Comparison of ENCODE assay signal across 16 mouse cellular contexts in the genomic region with DNA sequence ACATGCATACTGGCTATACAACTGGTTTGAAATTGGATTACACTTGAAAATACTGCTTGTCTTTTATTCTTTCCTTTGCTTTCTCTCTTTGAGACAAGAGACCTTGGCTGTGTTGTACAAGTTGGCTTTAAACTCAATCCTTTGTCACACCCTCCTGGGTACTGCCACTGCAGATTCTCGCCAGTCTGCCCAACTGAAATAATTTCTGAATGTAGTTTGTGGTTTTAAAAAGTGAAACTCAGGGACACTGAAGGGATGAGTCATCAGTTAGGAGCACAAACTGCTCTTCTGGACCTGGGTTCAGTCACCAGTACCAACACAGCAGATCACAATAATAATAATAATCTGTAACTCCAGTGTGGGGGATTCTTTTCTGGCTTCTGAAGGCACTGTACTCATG. TPM values are rescaled to one million over a fixed set of nuclear protein-coding genes. Genes with fewer than 3 reads are reported as not detected.
DNase-seq lines count a peak whose midpoint lies in the region; ATAC-seq and TF ChIP-seq lines count a peak whose summit lies in the region.
"Had no signal": no experiment of that assay in that cellular context is flagged by ENCODE, and none has a peak within 500 bp of the region (broad histone marks: within the 10 kb centered on the region; RNA-seq: fewer than 3 reads in every experiment).

No protein-coding gene starts in this region.

- TF ChIP-seq RAD21 in MEL (IDR thresholded peaks at IDR 0.05; ENCODE audit: low read depth, low read length) = no peak

- no peak for TF ChIP-seq CTCF in MEL (IDR thresholded peaks at IDR 0.05 in 2 of 3, conservative IDR thresholded peaks at IDR 0.05 in 1 of 3; ENCODE audit: control insufficient read depth in 1 of 3, insufficient read depth in 1 of 3, low read depth in 2 of 3, low read length in 3 of 3, poor library complexity in 1 of 3, severe bottlenecking in 1 of 3)

- H3K4me2 ChIP-seq in heart, embryonic 15.5 days = no peak overlapping the region
- H3K4me2 ChIP-seq: lung, embryonic 14.5 days; neural tube, embryonic 13.5 days had no signal

- TF ChIP-seq POLR2A in MEL (IDR thresholded peaks at IDR 0.05; ENCODE audit: control insufficient read depth in 1 of 2, insufficient read depth in 1 of 2, low read depth in 1 of 2, low read length in 2 of 2, poor library complexity in 1 of 2) = no peak

- peaks cover 36% of the 10 kb centered on the region for H3K36me3 ChIP-seq in heart, embryonic 15.5 days
- peaks cover 33 to 34% of the 10 kb centered on the region in 2 experiments for H3K36me3 ChIP-seq in MEL (ENCODE audit: control insufficient read depth in 1 of 2, insufficient read depth in 2 of 2, low read length in 2 of 2)

- peaks cover 11% of the 10 kb centered on the region; the same call in 1 of the 2 replicates for H3K79me2 ChIP-seq in MEL (ENCODE audit: control insufficient read depth, insufficient read depth, low read length, poor library complexity)

- no peaks in the 10 kb centered on the region for H3K9me3 ChIP-seq in heart, embryonic 15.5 days (replicated peaks)
- H3K9me3 ChIP-seq in MEL (replicated peaks; ENCODE audit: insufficient read depth, low read length) = no peaks in the 10 kb centered on the region
- H3K9me3 ChIP-seq: neural tube, embryonic 13.5 days had no signal

- H3K4me3 ChIP-seq in heart, embryonic 15.5 days = no peak overlapping the region
- H3K4me3 ChIP-seq in MEL (ENCODE audit: control insufficient read depth in 1 of 2, insufficient read depth in 1 of 2, low read depth in 2 of 2, low read length in 2 of 2) = no peak overlapping the region
- H3K4me3 ChIP-seq: layer of hippocampus, adult 2 months; neural tube, embryonic 13.5 days had no signal

- H3K4me1 ChIP-seq in heart, embryonic 15.5 days (replicated peaks) = peaks cover 5% of the 10 kb centered on the region; the same call in 1 of the 2 replicates
- peaks cover 4 to 9% of the 10 kb centered on the region in 2 experiments; a peak in 3 of 4 replicates for H3K4me1 ChIP-seq in MEL (ENCODE audit: control insufficient read depth in 1 of 2, insufficient read depth in 2 of 2, low read length in 2 of 2)
- H3K4me1 ChIP-seq: neural tube, embryonic 13.5 days had no signal

- peak; percentile 14 for DNase-seq in adrenal gland, adult 8-10 months
- no peak for DNase-seq in adrenal gland, postnatal 4 days (ENCODE audit: low spot score in 2 of 2)
- DNase-seq in heart, adult 8-10 months (ENCODE audit: low spot score) = no peak
- peak; percentile 32 for DNase-seq in MEL (ENCODE audit: low read depth, low spot score)
- no peak for DNase-seq in left cerebral cortex, adult 18-20 months (ENCODE audit: low spot score in 2 of 2)
- DNase-seq in layer of hippocampus, adult 9-11 months = no peak
- DNase-seq: cerebellum, adult 9-11 months; lung, embryonic 14.5 days; right cerebral cortex, postnatal 25 days had no signal

- H3K9ac ChIP-seq in heart, embryonic 15.5 days = no peak overlapping the region
- no peak overlapping the region for H3K9ac ChIP-seq in MEL (ENCODE audit: control insufficient read depth, low read depth, low read length, poor library complexity, severe bottlenecking)
- H3K9ac ChIP-seq: lung, embryonic 14.5 days; neural tube, embryonic 13.5 days had no signal

- peak overlapping the region; percentile 37; the same call in 1 of the 2 replicates for H3K27ac ChIP-seq in heart, embryonic 15.5 days
- no peak overlapping the region for H3K27ac ChIP-seq in MEL (ENCODE audit: control insufficient read depth, low read depth, low read length)
- H3K27ac ChIP-seq: kidney, postnatal 0 days; layer of hippocampus, adult 2 months; neural tube, embryonic 13.5 days had no signal

- no peak for ATAC-seq in heart, embryonic 15.5 days (replicated peaks; ENCODE audit: insufficient number of reproducible peaks, insufficient read depth, low FRiP score, low read depth)
- ATAC-seq in hematopoietic stem cell, adult 5-6 weeks (replicated peaks in 1 of 2; ENCODE audit: insufficient read depth in 1 of 2, low FRiP score in 2 of 2, low TSS enrichment in 1 of 2, low read depth in 1 of 2, poor library complexity in 2 of 2, severe bottlenecking in 2 of 2) = peak; percentile 43 to 62
- ATAC-seq: forebrain, embryonic 14.5 days; intestine, embryonic 16.5 days had no signal

- TF ChIP-seq EP300 in MEL (IDR thresholded peaks at IDR 0.05; ENCODE audit: low read depth in 1 of 2, low read length in 2 of 2) = no peak

- 70% methylated on average over 1 of the region's 1 CpGs for WGBS in heart, embryonic 15.5 days

- no peaks in the 10 kb centered on the region for H3K27me3 ChIP-seq in heart, embryonic 15.5 days
- no peaks in the 10 kb centered on the region for H3K27me3 ChIP-seq in MEL (ENCODE audit: control insufficient read depth in 1 of 2, insufficient read depth in 2 of 2, low read length in 2 of 2)
- H3K27me3 ChIP-seq: neural tube, embryonic 13.5 days had no signal

TF ChIP-seq in MEL, 35 proteins besides CTCF, POLR2A, EP300 and RAD21:
- no peak for TF ChIP-seq MYC (IDR thresholded peaks at IDR 0.05; ENCODE audit: low read depth, low read length)
- TF ChIP-seq ZKSCAN1 (IDR thresholded peaks at IDR 0.05; ENCODE audit: low read depth, low read length) = no peak
- no peak for TF ChIP-seq MAX (IDR thresholded peaks at IDR 0.05; ENCODE audit: low read length)
- TF ChIP-seq RCOR1 (IDR thresholded peaks at IDR 0.05; ENCODE audit: low read depth, low read length) = no peak
- TF ChIP-seq POLR2AphosphoS5 (IDR thresholded peaks at IDR 0.05; ENCODE audit: borderline replicate concordance, low read depth, low read length) = no peak
- no peak for TF ChIP-seq NELFE (IDR thresholded peaks at IDR 0.05; ENCODE audit: low read depth, low read length)
- TF ChIP-seq CHD2 (IDR thresholded peaks at IDR 0.05; ENCODE audit: low read length) = no peak
- TF ChIP-seq GABPA (IDR thresholded peaks at IDR 0.05; ENCODE audit: low read depth, low read length) = no peak
- TF ChIP-seq GATA1 (IDR thresholded peaks at IDR 0.05; ENCODE audit: low read depth, low read length) = no peak
- TF ChIP-seq UBTF (IDR thresholded peaks at IDR 0.05; ENCODE audit: borderline replicate concordance, insufficient read depth, low read depth, low read length) = no peak
- no peak for TF ChIP-seq NRF1 (IDR thresholded peaks at IDR 0.05; ENCODE audit: insufficient read depth, low read depth, low read length, poor library complexity, severe bottlenecking)
- TF ChIP-seq ZMIZ1 (IDR thresholded peaks at IDR 0.05; ENCODE audit: low read depth, low read length) = no peak
- TF ChIP-seq E2F4 (IDR thresholded peaks at IDR 0.05; ENCODE audit: borderline replicate concordance, low read depth, low read length) = no peak
- no peak for TF ChIP-seq ZNF384 (IDR thresholded peaks at IDR 0.05; ENCODE audit: low read depth, low read length)
- no peak for TF ChIP-seq ELF1 (IDR thresholded peaks at IDR 0.05; ENCODE audit: low read depth, low read length)
- no peak for TF ChIP-seq MYB (IDR thresholded peaks at IDR 0.05; ENCODE audit: low read depth, low read length)
- no peak for TF ChIP-seq TAL1 (IDR thresholded peaks at IDR 0.05; ENCODE audit: low read length)
- no peak for TF ChIP-seq USF1 (IDR thresholded peaks at IDR 0.05; ENCODE audit: low read depth, low read length)
- TF ChIP-seq CHD1 (IDR thresholded peaks at IDR 0.05; ENCODE audit: low read depth, low read length) = no peak
- no peak for TF ChIP-seq BHLHE40 (IDR thresholded peaks at IDR 0.05; ENCODE audit: borderline replicate concordance, low read depth, low read length)

RNA-seq across cellular contexts. Expression of gene Pwwp2a, which starts 21.8 kb away (rescaled TPM):
- 10 to 100 TPM; 28.6 to 46.7 (median 35.5) TPM for total RNA-seq in adrenal gland, adult 8-10 months (2022)
- total RNA-seq in adrenal gland, postnatal 4 days (2021) = 10 to 100 TPM; 51.0 to 53.4 TPM
- polyA plus RNA-seq in heart, embryonic 15.5 days (2015; fragmentation: Nextera tagmentation; extraction: Ambion mirVana) = 17.3 and 20.1 TPM in 2 replicates
- 10 to 100 TPM; 13.8 to 18.4 (median 15.7) TPM for total RNA-seq in heart, adult 8-10 months (2022)
- total RNA-seq in MEL (2012; rRNA removed) = 19.6 and 20.6 TPM in 2 replicates
- 10 to 100 TPM in 1 of 2 experiments, not detected in 1; 32.0 TPM for polyA plus RNA-seq in MEL (2012; ENCODE audit: insufficient read depth in 1 of 2, insufficient read length in 2 of 2, low read depth in 1 of 2, low replicate concordance in 2 of 2, missing spikeins in 1 of 2)
- total RNA-seq in hematopoietic stem cell, adult 5-6 weeks (2017) = 49.5 and 51.0 TPM in 2 replicates
- 10 to 100 TPM; 61.2 to 65.4 TPM for total RNA-seq in left cerebral cortex, adult 18-20 months (2021)

RNA-seq across cellular contexts. Expression of gene Ttc1, which starts 44.3 kb away (rescaled TPM):
- total RNA-seq in adrenal gland, adult 8-10 months (2022) = 10 to 100 TPM; 62.0 to 69.8 (median 64.8) TPM
- total RNA-seq in adrenal gland, postnatal 4 days (2021) = 10 to 100 TPM; 50.8 to 55.9 TPM
- polyA plus RNA-seq in heart, embryonic 15.5 days (2015; fragmentation: Nextera tagmentation; extraction: Ambion mirVana) = 47.3 and 54.9 TPM in 2 replicates
- total RNA-seq in heart, adult 8-10 months (2022) = 10 to 100 TPM; 52.3 to 63.5 (median 57.6) TPM
- total RNA-seq in MEL (2012; rRNA removed) = 111 and 117 TPM in 2 replicates
- polyA plus RNA-seq in MEL (2012; ENCODE audit: insufficient read depth in 1 of 2, insufficient read length in 2 of 2, low read depth in 1 of 2, low replicate concordance in 2 of 2, missing spikeins in 1 of 2) = 10 to 100 TPM in 1 of 2 experiments, not detected in 1; 68.6 TPM
- 68.7 and 101 TPM in 2 replicates for total RNA-seq in hematopoietic stem cell, adult 5-6 weeks (2017)
- 10 to 100 TPM; 67.8 to 69.4 TPM for total RNA-seq in left cerebral cortex, adult 18-20 months (2021)

Comparison
In these comparisons a context has a peak if more than half of its experiments do, and no peak if none do; other contexts are left out.
1. DNase-seq: peak in adrenal gland, adult 8-10 months (single experiment) and MEL (single experiment); none in adrenal gland, postnatal 4 days (0 of 2), heart, adult 8-10 months (single experiment), left cerebral cortex, adult 18-20 months (0 of 2) and layer of hippocampus, adult 9-11 months (single experiment).